9 mouse cellular contexts compared by ENCODE assay signal in genomic region chr16:37690932-37691730, GRCm38 (mm10). TPM values are rescaled to one million over a fixed set of nuclear protein-coding genes. Genes with fewer than 3 reads are reported as not detected.
DNase-seq lines count a peak whose midpoint lies in the region; ATAC-seq and TF ChIP-seq lines count a peak whose summit lies in the region.
"Had no signal": no experiment of that assay in that cellular context is flagged by ENCODE, and none has a peak within 500 bp of the region (broad histone marks: within the 10 kb centered on the region; RNA-seq: fewer than 3 reads in every experiment).

No protein-coding gene starts in this region.

- H3K27ac ChIP-seq in left cerebral cortex, adult 2 months, result no peak overlapping the region
- H3K27ac ChIP-seq in CH12.LX (ENCODE audit: insufficient read depth, low read depth), result peak overlapping the region; percentile 97
- peak overlapping the region; percentile 40 for H3K27ac ChIP-seq in heart, embryonic 15.5 days
- H3K27ac ChIP-seq in hindbrain, embryonic 14.5 days, result no peak overlapping the region

- H3K9me3 ChIP-seq in CH12.LX (replicated peaks; ENCODE audit: low read length), result no peaks in the 10 kb centered on the region
- H3K9me3 ChIP-seq in heart, embryonic 15.5 days (replicated peaks), result no peaks in the 10 kb centered on the region
- no peaks in the 10 kb centered on the region for H3K9me3 ChIP-seq in hindbrain, embryonic 14.5 days (ENCODE audit: control insufficient read depth, low read length)

- H3K4me3 ChIP-seq in left cerebral cortex, adult 2 months, result no peak overlapping the region
- peak overlapping the region; percentile 30 to 49 (median 49) for H3K4me3 ChIP-seq in CH12.LX (replicated peaks in 1 of 3; ENCODE audit: low read depth in 2 of 3, low read length in 2 of 3, poor library complexity in 1 of 3)
- H3K4me3 ChIP-seq in heart, embryonic 15.5 days, result no peak overlapping the region
- H3K4me3 ChIP-seq in hindbrain, embryonic 14.5 days (replicated peaks; ENCODE audit: low read length), result no peak overlapping the region

- TF ChIP-seq CTCF in left cerebral cortex, adult 2 months (IDR thresholded peaks at IDR 0.05), result peak; percentile 24
- TF ChIP-seq CTCF in CH12.LX (conservative IDR thresholded peaks at IDR 0.05 in 1 of 2, IDR thresholded peaks at IDR 0.05 in 1 of 2; ENCODE audit: low read depth in 2 of 2, low read length in 2 of 2), result peak; percentile 28 to 96; a peak in 3 of 4 replicates

- peak; percentile 50 to 51 for DNase-seq in cerebellum, postnatal 14 days
- DNase-seq in cerebellum, adult 11 months, result no peak
- no peak for DNase-seq in left cerebral cortex, adult 2 months (ENCODE audit: extremely low spot score in 1 of 2, low spot score in 2 of 2)
- DNase-seq in left cerebral cortex, postnatal 36 days (ENCODE audit: low spot score in 2 of 2), result no peak
- DNase-seq in CH12.LX (ENCODE audit: extremely low read depth), result peak; percentile 96
- no peak for DNase-seq in Muller cell, postnatal 12 days (ENCODE audit: inconsistent ontology term)
- no peak for DNase-seq in hindbrain, embryonic 14.5 days (ENCODE audit: low spot score)
- DNase-seq: adrenal gland, postnatal 25 days had no signal

- ATAC-seq in heart, embryonic 15.5 days (replicated peaks; ENCODE audit: insufficient number of reproducible peaks, insufficient read depth, low FRiP score, low read depth), result peak; percentile 55; the same call in 1 of the 2 replicates
- ATAC-seq in hindbrain, embryonic 14.5 days (ENCODE audit: low FRiP score), result no peak

- peak overlapping the region; percentile 72; the same call in 1 of the 2 replicates for H3K9ac ChIP-seq in CH12.LX (ENCODE audit: insufficient read depth, low read depth)
- no peak overlapping the region for H3K9ac ChIP-seq in heart, embryonic 15.5 days
- no peak overlapping the region for H3K9ac ChIP-seq in hindbrain, embryonic 14.5 days

- H3K79me2 ChIP-seq in CH12.LX (replicated peaks; ENCODE audit: control insufficient read depth, extremely low read depth, insufficient read depth, poor library complexity, severe bottlenecking), result no peaks in the 10 kb centered on the region

- H3K4me2 ChIP-seq in CH12.LX (ENCODE audit: insufficient read depth, low read depth, poor library complexity, severe bottlenecking), result peak overlapping the region; percentile 89
- H3K4me2 ChIP-seq in heart, embryonic 15.5 days, result 0 out of 2 replicates have a peak overlapping the region, but pooled peaks have one; percentile 14
- no peak overlapping the region for H3K4me2 ChIP-seq in hindbrain, embryonic 14.5 days (replicated peaks)

- TF ChIP-seq EP300 in CH12.LX (IDR thresholded peaks at IDR 0.05; ENCODE audit: low read length), result peak; percentile 95

- 37% methylated on average over 12 of the region's 12 CpGs for WGBS in heart, embryonic 15.5 days
- 86% methylated on average over 12 of the region's 12 CpGs for WGBS in hindbrain, embryonic 14.5 days

- dilution Hi-C loops in CH12.LX (cut with MboI; ENCODE audit: extremely low pct_ligation_motif_present, extremely low pct_unique_long_range_greater_than_20kb, low sequenced_read_pairs), result no loop called here

- peak; percentile 65 for TF ChIP-seq POLR2A in CH12.LX (IDR thresholded peaks at IDR 0.05; ENCODE audit: low read depth, low read length)

- in situ Hi-C loops in CH12.LX (cut with MboI; ENCODE audit: low pct_ligation_motif_present, low pct_unique_long_range_greater_than_20kb, low sequenced_read_pairs), result loop anchor here (10.0 to 25.0 kb wide), 3 partner anchors 254 to 579 kb away; no protein-coding TSS in a partner anchor

- intact Hi-C loops in left cerebral cortex, adult 2 months (cut with DNase I), result loop anchor here (10.0 kb wide), 1 partner anchor 504 kb away; no protein-coding TSS in a partner anchor
- intact Hi-C loops in left cerebral cortex, postnatal 36 days (cut with DNase I), result no loop called here

- H3K36me3 ChIP-seq in CH12.LX (replicated peaks in 1 of 2; ENCODE audit: control insufficient read depth in 1 of 2, insufficient read depth in 1 of 2, low read length in 1 of 2), result no peaks in the 10 kb centered on the region
- H3K36me3 ChIP-seq in heart, embryonic 15.5 days, result no peaks in the 10 kb centered on the region
- no peaks in the 10 kb centered on the region for H3K36me3 ChIP-seq in hindbrain, embryonic 14.5 days (replicated peaks; ENCODE audit: control insufficient read depth, insufficient read depth)

- H3K27me3 ChIP-seq in CH12.LX (replicated peaks), result no peaks in the 10 kb centered on the region
- H3K27me3 ChIP-seq in heart, embryonic 15.5 days, result no peaks in the 10 kb centered on the region
- H3K27me3 ChIP-seq in hindbrain, embryonic 14.5 days (ENCODE audit: control insufficient read depth, insufficient read depth, low read length), result no peaks in the 10 kb centered on the region

- peaks cover 20 to 57% of the 10 kb centered on the region in 2 experiments for H3K4me1 ChIP-seq in CH12.LX (ENCODE audit: control insufficient read depth in 1 of 2, insufficient read depth in 2 of 2)
- H3K4me1 ChIP-seq in heart, embryonic 15.5 days (replicated peaks), result peaks cover 41% of the 10 kb centered on the region
- H3K4me1 ChIP-seq in hindbrain, embryonic 14.5 days (replicated peaks; ENCODE audit: control insufficient read depth, insufficient read depth, low read length), result no peaks in the 10 kb centered on the region; the same call in 1 of the 2 replicates

- TF ChIP-seq RAD21 in CH12.LX (IDR thresholded peaks at IDR 0.05; ENCODE audit: low read depth, low read length), result peak; percentile 95

TF ChIP-seq in CH12.LX, 34 proteins besides CTCF, POLR2A, EP300 and RAD21 (continues in another document):
- TF ChIP-seq ZC3H11A (IDR thresholded peaks at IDR 0.05; ENCODE audit: low read depth, low read length), result 0 out of 2 replicates have a peak, but pooled peaks have one; percentile 18
- peak; percentile 92 for TF ChIP-seq RCOR1 (conservative IDR thresholded peaks at IDR 0.05; ENCODE audit: low read depth, low read length)
- peak; percentile 93 for TF ChIP-seq MAX (IDR thresholded peaks at IDR 0.05; ENCODE audit: low read length)
- peak; percentile 78 for TF ChIP-seq JUND (conservative IDR thresholded peaks at IDR 0.05; ENCODE audit: low read depth, low read length)
- no peak for TF ChIP-seq USF1 (IDR thresholded peaks at IDR 0.05; ENCODE audit: low read depth, low read length)
- TF ChIP-seq MYC (IDR thresholded peaks at IDR 0.05; ENCODE audit: low read depth, low read length), result peak; percentile 92
- peak; percentile 84; the same call in 1 of the 2 replicates for TF ChIP-seq TBP (conservative IDR thresholded peaks at IDR 0.05; ENCODE audit: low read depth, low read length)
- TF ChIP-seq E2F4 (IDR thresholded peaks at IDR 0.05; ENCODE audit: insufficient replicate concordance, low read depth, low read length), result peak; percentile 73; the same call in 1 of the 2 replicates
- TF ChIP-seq PAX5 (IDR thresholded peaks at IDR 0.05; ENCODE audit: low read length), result no peak
- no peak for TF ChIP-seq ZKSCAN1 (IDR thresholded peaks at IDR 0.05; ENCODE audit: borderline replicate concordance, low read depth, low read length)
- peak; percentile 93 for TF ChIP-seq MXI1 (IDR thresholded peaks at IDR 0.05; ENCODE audit: low read depth, low read length)
- TF ChIP-seq CHD1 (IDR thresholded peaks at IDR 0.05; ENCODE audit: low read depth, low read length), result peak; percentile 97; the same call in 1 of the 2 replicates
- peak; percentile 51; the same call in 1 of the 2 replicates for TF ChIP-seq ZNF384 (IDR thresholded peaks at IDR 0.05; ENCODE audit: low read depth, low read length)
- TF ChIP-seq ZMIZ1 (IDR thresholded peaks at IDR 0.05; ENCODE audit: low read depth, low read length), result peak; percentile 92
- no peak for TF ChIP-seq USF2 (conservative IDR thresholded peaks at IDR 0.05; ENCODE audit: low read depth, low read length)
- peak; percentile 77 for TF ChIP-seq CHD2 (IDR thresholded peaks at IDR 0.05; ENCODE audit: low read length)
- TF ChIP-seq SMC3 (IDR thresholded peaks at IDR 0.05; ENCODE audit: low read depth, low read length), result peak; percentile 84
- TF ChIP-seq MAFK (IDR thresholded peaks at IDR 0.05; ENCODE audit: insufficient replicate concordance, low read length), result peak; percentile 61; the same call in 1 of the 2 replicates
- peak; percentile 58 for TF ChIP-seq HCFC1 (IDR thresholded peaks at IDR 0.05; ENCODE audit: low read depth, low read length)
- peak; percentile 84 for TF ChIP-seq MAZ (IDR thresholded peaks at IDR 0.05; ENCODE audit: low read depth, low read length)
- TF ChIP-seq ETS1 (conservative IDR thresholded peaks at IDR 0.05; ENCODE audit: low read depth, low read length), result peak; percentile 98
- no peak for TF ChIP-seq GABPA (IDR thresholded peaks at IDR 0.05; ENCODE audit: insufficient replicate concordance, low read depth, low read length)
- TF ChIP-seq JUN (IDR thresholded peaks at IDR 0.05; ENCODE audit: insufficient read depth, low read depth, low read length), result peak; percentile 69; the same call in 1 of the 2 replicates
- peak; percentile 90 for TF ChIP-seq IRF4 (IDR thresholded peaks at IDR 0.05; ENCODE audit: low read depth, low read length)
- TF ChIP-seq SIN3A (IDR thresholded peaks at IDR 0.05; ENCODE audit: low read length), result peak; percentile 98
- TF ChIP-seq NELFE (IDR thresholded peaks at IDR 0.05; ENCODE audit: low read depth, low read length), result peak; percentile 87
- TF ChIP-seq NRF1 (IDR thresholded peaks at IDR 0.05; ENCODE audit: low read depth, low read length), result peak; percentile 52
- peak; percentile 92 for TF ChIP-seq MEF2A (IDR thresholded peaks at IDR 0.05; ENCODE audit: borderline replicate concordance, low read depth, low read length)
- TF ChIP-seq ELF1 (IDR thresholded peaks at IDR 0.05; ENCODE audit: low read depth, low read length), result peak; percentile 85
- TF ChIP-seq POLR2AphosphoS2 (IDR thresholded peaks at IDR 0.05; ENCODE audit: low read depth, low read length), result peak; percentile 72; the same call in 1 of the 2 replicates
- TF ChIP-seq KAT2A (IDR thresholded peaks at IDR 0.05; ENCODE audit: insufficient replicate concordance, low read length), result 0 out of 2 replicates have a peak, but pooled peaks have one; percentile 52
- TF ChIP-seq TCF12 (IDR thresholded peaks at IDR 0.05; ENCODE audit: low read depth, low read length), result peak; percentile 99
- TF ChIP-seq BHLHE40 (IDR thresholded peaks at IDR 0.05; ENCODE audit: low read depth, low read length), result peak; percentile 86

RNA-seq across cellular contexts. Expression of gene Ndufb4, which starts 36.9 kb away (rescaled TPM):
- total RNA-seq in left cerebral cortex, adult 2 months (2021), result 10 to 100 TPM; 68.5 to 69.7 TPM
- 10 to 100 TPM; 65.4 to 68.8 TPM for total RNA-seq in left cerebral cortex, postnatal 36 days (2021)
- total RNA-seq in CH12.LX (2012; rRNA removed) (70.7 and 72.3 TPM in 2 replicates), CH12.LX (2014; rRNA removed) (97.4 and 102 TPM in 2 replicates)
- 51.8 and 54.2 TPM in 2 replicates for polyA plus RNA-seq in CH12.LX (2012; ENCODE audit: insufficient read length, low read depth)
- 64.7 and 134 TPM in 2 replicates for polyA plus RNA-seq in heart, embryonic 15.5 days (2015; fragmentation: Nextera tagmentation; extraction: Ambion mirVana)
- 64.5 and 69.9 TPM in 2 replicates for polyA plus RNA-seq in hindbrain, embryonic 14.5 days (2014; fragmentation: Nextera tagmentation; extraction: Ambion mirVana)

Comparison
In these comparisons a context has a peak if more than half of its experiments do, and no peak if none do; other contexts are left out.
1. DNase-seq: peak in cerebellum, postnatal 14 days (2 of 2) and CH12.LX (single experiment); none in cerebellum, adult 11 months (single experiment), left cerebral cortex, adult 2 months (0 of 2), left cerebral cortex, postnatal 36 days (0 of 2), Muller cell, postnatal 12 days (single experiment) and hindbrain, embryonic 14.5 days (single experiment).
2. H3K27ac ChIP-seq: peak in CH12.LX (single experiment) and heart, embryonic 15.5 days (single experiment); none in left cerebral cortex, adult 2 months (single experiment) and hindbrain, embryonic 14.5 days (single experiment).
3. H3K4me3 ChIP-seq: peak in CH12.LX (3 of 3); none in left cerebral cortex, adult 2 months (single experiment), heart, embryonic 15.5 days (single experiment) and hindbrain, embryonic 14.5 days (single experiment).